Mouse (Mus musculus): ENCODE data around the gene Cnot3. TPM values are rescaled to one million over a fixed set of nuclear protein-coding genes. Genes with fewer than 3 reads are reported as not detected.
A peak's percentile ranks its signal among the peaks of the same experiment; 100 is the strongest.
"Not testable (repeated sequence)": the region's sequence is repeated elsewhere in the genome, so short reads cannot be mapped to it uniquely, and the experiment has no call there.

Cnot3 gene
- polyA plus RNA-seq, 1 experiment from 2014 or later = 88.1 TPM

- Histone ChIP-seq H3K4me3 (ENCODE audit: low read depth, low read length) (peak overlapping the region; percentile 64), H3K4me2 (ENCODE audit: low read depth, low read length, severe bottlenecking) (peak overlapping the region; percentile 89), H3K9ac (ENCODE audit: low read length) (peak overlapping the region; percentile 75), H3K27ac (ENCODE audit: low read depth, low read length) (peak overlapping the region; percentile 77; the same call in 1 of the 2 replicates)
- H3K9me3 ChIP-seq (ENCODE audit: control insufficient read depth, low read length); ATAC-seq (replicated peaks; ENCODE audit: low FRiP score); H3K27me3 ChIP-seq (ENCODE audit: control insufficient read depth, insufficient read depth, low read length); DNase-seq (ENCODE audit: low spot score); H3K4me1 ChIP-seq (replicated peaks; ENCODE audit: control insufficient read depth, insufficient read depth, low read length); H3K36me3 ChIP-seq (ENCODE audit: control insufficient read depth, insufficient read depth, low read length): not testable (repeated sequence)
- 11% methylated on average over 9 of the region's 9 CpGs for WGBS
Observed at GRCm38 (mm10) chr7:3694949-3695305, 49.9 kb downstream of the Cnot3 start.

GRCm38 (mm10) chr7:3698471-3698870, 53.4 kb downstream of the Cnot3 start:
- H3K9me3 ChIP-seq (ENCODE audit: control insufficient read depth, low read length) = no peaks in the 10 kb centered on the region
- H3K4me1 ChIP-seq (replicated peaks; ENCODE audit: control insufficient read depth, insufficient read depth, low read length) = no peaks in the 10 kb centered on the region
- H3K4me3 ChIP-seq (ENCODE audit: low read depth, low read length) = no peak overlapping the region
- ATAC-seq (replicated peaks; ENCODE audit: low FRiP score) (no peak), DNase-seq (ENCODE audit: low spot score) (no peak)
- no peaks in the 10 kb centered on the region; the same call in 1 of the 2 replicates for H3K36me3 ChIP-seq (ENCODE audit: control insufficient read depth, insufficient read depth, low read length)
- H3K27ac ChIP-seq (ENCODE audit: low read depth, low read length) = no peak overlapping the region
- H3K4me2 ChIP-seq (ENCODE audit: low read depth, low read length, severe bottlenecking) = no peak overlapping the region
- 94% methylated on average over 6 of the region's 6 CpGs for WGBS
- H3K9ac ChIP-seq (ENCODE audit: low read length) = no peak overlapping the region
- no peaks in the 10 kb centered on the region for H3K27me3 ChIP-seq (ENCODE audit: control insufficient read depth, insufficient read depth, low read length)

- Histone ChIP-seq H3K27me3 (ENCODE audit: control insufficient read depth, insufficient read depth, low read length) (no peaks in the 10 kb centered on the region), H3K4me3 (ENCODE audit: low read depth, low read length) (peak overlapping the region; percentile 92), H3K4me1 (replicated peaks; ENCODE audit: control insufficient read depth, insufficient read depth, low read length) (peaks cover 3% of the 10 kb centered on the region; the same call in 1 of the 2 replicates), H3K9me3 (ENCODE audit: control insufficient read depth, low read length) (no peaks in the 10 kb centered on the region), H3K27ac (ENCODE audit: low read depth, low read length) (peak overlapping the region; percentile 66; the same call in 1 of the 2 replicates), H3K9ac (ENCODE audit: low read length) (peak overlapping the region; percentile 88), H3K4me2 (ENCODE audit: low read depth, low read length, severe bottlenecking) (peak overlapping the region; percentile 78), H3K36me3 (ENCODE audit: control insufficient read depth, insufficient read depth, low read length) (peaks cover 2% of the 10 kb centered on the region; the same call in 1 of the 2 replicates)
- WGBS = 18% methylated on average over 6 of the region's 6 CpGs
- DNase-seq (ENCODE audit: low spot score) = no peak
- ATAC-seq (replicated peaks; ENCODE audit: low FRiP score) = peak; percentile 54
Observed at GRCm38 (mm10) chr7:3703148-3703878, 58.2 kb downstream of the Cnot3 start.

- no peaks in the 10 kb centered on the region for H3K27me3 ChIP-seq (ENCODE audit: control insufficient read depth, insufficient read depth, low read length)
- no peaks in the 10 kb centered on the region for H3K9me3 ChIP-seq (ENCODE audit: control insufficient read depth, low read length)
- peak within 1 kb of the TSS; percentile 66 for H3K27ac ChIP-seq (ENCODE audit: low read depth, low read length)
- ATAC-seq (replicated peaks; ENCODE audit: low FRiP score) (peak; percentile 95), DNase-seq (ENCODE audit: low spot score) (peak; percentile 98)
- peak within 1 kb of the TSS; percentile 78 for H3K4me2 ChIP-seq (ENCODE audit: low read depth, low read length, severe bottlenecking)
- 1% methylated on average over 42 of the region's 42 CpGs for WGBS
- H3K36me3 ChIP-seq (ENCODE audit: control insufficient read depth, insufficient read depth, low read length) = peaks cover 2% of the 10 kb centered on the region; the same call in 1 of the 2 replicates
- peak within 1 kb of the TSS; percentile 88 for H3K9ac ChIP-seq (ENCODE audit: low read length)
- H3K4me1 ChIP-seq (replicated peaks; ENCODE audit: control insufficient read depth, insufficient read depth, low read length) = peaks cover 3% of the 10 kb centered on the region; the same call in 1 of the 2 replicates
- H3K4me3 ChIP-seq (ENCODE audit: low read depth, low read length) = peak within 1 kb of the TSS; percentile 92
Observed at GRCm38 (mm10) chr7:3703879-3704441, 58.9 kb downstream of the Cnot3 start, which contains the start of gene Rps9. Gene Rps9 (plus strand): TSS chr7:3703993.

- peak; percentile 21 for ATAC-seq (replicated peaks; ENCODE audit: low FRiP score)
- Histone ChIP-seq H3K36me3 (ENCODE audit: control insufficient read depth, insufficient read depth, low read length) (peaks cover 2% of the 10 kb centered on the region; the same call in 1 of the 2 replicates), H3K4me1 (replicated peaks; ENCODE audit: control insufficient read depth, insufficient read depth, low read length) (peaks cover 3% of the 10 kb centered on the region; the same call in 1 of the 2 replicates)
Observed at GRCm38 (mm10) chr7:3704475-3704874, 59.4 kb downstream of the Cnot3 start.

GRCm38 (mm10) chr7:3705461-3705860, 60.4 kb downstream of the Cnot3 start:
- WGBS = 2% methylated on average over 6 of the region's 7 CpGs

More at GRCm38 (mm10) chr7:3704475-3704874, 59.4 kb downstream of the Cnot3 start:
- peak overlapping the region; percentile 92 for H3K4me3 ChIP-seq (ENCODE audit: low read depth, low read length)
- no peaks in the 10 kb centered on the region for H3K27me3 ChIP-seq (ENCODE audit: control insufficient read depth, insufficient read depth, low read length)
- under 1% methylated on average over 20 of the region's 20 CpGs for WGBS
- peak overlapping the region; percentile 88 for H3K9ac ChIP-seq (ENCODE audit: low read length)
- no peak for DNase-seq (ENCODE audit: low spot score)
- peak overlapping the region; percentile 66 for H3K27ac ChIP-seq (ENCODE audit: low read depth, low read length)
- peak overlapping the region; percentile 78 for H3K4me2 ChIP-seq (ENCODE audit: low read depth, low read length, severe bottlenecking)
- H3K9me3 ChIP-seq (ENCODE audit: control insufficient read depth, low read length) = no peaks in the 10 kb centered on the region

GRCm38 (mm10) chr7:3705911-3706310, 60.8 kb downstream of the Cnot3 start:
- no peak for ATAC-seq (replicated peaks; ENCODE audit: low FRiP score)

More at GRCm38 (mm10) chr7:3705461-3705860, 60.4 kb downstream of the Cnot3 start:
- H3K27me3 ChIP-seq (ENCODE audit: control insufficient read depth, insufficient read depth, low read length); ATAC-seq (replicated peaks; ENCODE audit: low FRiP score); H3K9me3 ChIP-seq (ENCODE audit: control insufficient read depth, low read length); H3K36me3 ChIP-seq (ENCODE audit: control insufficient read depth, insufficient read depth, low read length); H3K4me1 ChIP-seq (replicated peaks; ENCODE audit: control insufficient read depth, insufficient read depth, low read length): not testable (repeated sequence)
- Histone ChIP-seq H3K4me2 (ENCODE audit: low read depth, low read length, severe bottlenecking) (peak overlapping the region; percentile 78), H3K9ac (ENCODE audit: low read length) (peak overlapping the region; percentile 88), H3K4me3 (ENCODE audit: low read depth, low read length) (peak overlapping the region; percentile 92), H3K27ac (ENCODE audit: low read depth, low read length) (peak overlapping the region; percentile 7; the same call in 1 of the 2 replicates)
- peak; percentile 50 for DNase-seq (ENCODE audit: low spot score)

GRCm38 (mm10) chr7:3706343-3706934, 61.4 kb downstream of the Cnot3 start:
- Histone ChIP-seq H3K9me3 (ENCODE audit: control insufficient read depth, low read length) (no peaks in the 10 kb centered on the region), H3K27me3 (ENCODE audit: control insufficient read depth, insufficient read depth, low read length) (no peaks in the 10 kb centered on the region), H3K4me1 (replicated peaks; ENCODE audit: control insufficient read depth, insufficient read depth, low read length) (peaks cover 3% of the 10 kb centered on the region; the same call in 1 of the 2 replicates), H3K27ac (ENCODE audit: low read depth, low read length) (no peak overlapping the region), H3K36me3 (ENCODE audit: control insufficient read depth, insufficient read depth, low read length) (peaks cover 2% of the 10 kb centered on the region; the same call in 1 of the 2 replicates), H3K4me3 (ENCODE audit: low read depth, low read length) (peak overlapping the region; percentile 92), H3K9ac (ENCODE audit: low read length) (peak overlapping the region; percentile 88), H3K4me2 (ENCODE audit: low read depth, low read length, severe bottlenecking) (peak overlapping the region; percentile 78)
- WGBS = 69% methylated on average over 11 of the region's 11 CpGs
- peak; percentile 48 for DNase-seq (ENCODE audit: low spot score)
- ATAC-seq (replicated peaks; ENCODE audit: low FRiP score) = no peak

More at GRCm38 (mm10) chr7:3705911-3706310, 60.8 kb downstream of the Cnot3 start:
- Histone ChIP-seq H3K36me3 (ENCODE audit: control insufficient read depth, insufficient read depth, low read length) (peaks cover 2% of the 10 kb centered on the region; the same call in 1 of the 2 replicates), H3K4me1 (replicated peaks; ENCODE audit: control insufficient read depth, insufficient read depth, low read length) (peaks cover 3% of the 10 kb centered on the region; the same call in 1 of the 2 replicates), H3K27ac (ENCODE audit: low read depth, low read length) (0 out of 2 replicates have a peak overlapping the region, but pooled peaks have one; percentile 7), H3K9me3 (ENCODE audit: control insufficient read depth, low read length) (no peaks in the 10 kb centered on the region), H3K4me2 (ENCODE audit: low read depth, low read length, severe bottlenecking) (peak overlapping the region; percentile 78), H3K27me3 (ENCODE audit: control insufficient read depth, insufficient read depth, low read length) (no peaks in the 10 kb centered on the region), H3K4me3 (ENCODE audit: low read depth, low read length) (peak overlapping the region; percentile 92), H3K9ac (ENCODE audit: low read length) (peak overlapping the region; percentile 88)
- DNase-seq (ENCODE audit: low spot score) = peak; percentile 52
- 34% methylated on average over 6 of the region's 6 CpGs for WGBS

Measured in forebrain, embryonic 11.5 days (tissue).